Mouse (Mus musculus): ENCODE measurements around the gene Cdc42ep4. TPM values are rescaled to one million over a fixed set of nuclear protein-coding genes. Genes with fewer than 3 reads are reported as not detected.

Gene Cdc42ep4
- total RNA-seq, 1 experiment, result 17.8 TPM

- in situ Hi-C loops (cut with MboI; ENCODE audit: low sequenced_read_pairs in 2 of 2, unreplicated experiment in 2 of 2), result no loop called here
- no peak for DNase-seq (ENCODE audit: low read depth, low spot score)
- peak overlapping the region; percentile 74 for H3K9ac ChIP-seq (ENCODE audit: insufficient read depth, low read depth, low read length, poor library complexity, severe bottlenecking)
- peaks cover 21% of the 10 kb centered on the region for H3K36me3 ChIP-seq (ENCODE audit: control insufficient read depth, insufficient read depth, low read length, poor library complexity, severe bottlenecking)
- no peak for TF ChIP-seq CHD2 (IDR thresholded peaks at IDR 0.05; ENCODE audit: low read depth, low read length)
- no peak for TF ChIP-seq MAFK (IDR thresholded peaks at IDR 0.05; ENCODE audit: insufficient read depth, low read depth, low read length)
- peaks cover 4 to 8% of the 10 kb centered on the region in 2 experiments; a peak in 3 of 4 replicates for H3K4me1 ChIP-seq (ENCODE audit: control insufficient read depth in 2 of 2, insufficient read depth in 2 of 2, low read length in 2 of 2, poor library complexity in 1 of 2)
- H3K27ac ChIP-seq (ENCODE audit: insufficient read depth, low read depth, low read length, poor library complexity, severe bottlenecking), result peak overlapping the region; percentile 11; the same call in 1 of the 2 replicates
- H3K9me3 ChIP-seq (ENCODE audit: control insufficient read depth, insufficient read depth, low read depth, low read length), result no peaks in the 10 kb centered on the region
- H3K4me3 ChIP-seq (ENCODE audit: insufficient read depth in 1 of 2, low read depth in 1 of 2, low read length in 2 of 2, poor library complexity in 1 of 2, severe bottlenecking in 1 of 2), result peak overlapping the region; percentile 87 to 95
These were observed 66.8 kb downstream of the Cdc42ep4 start for GRCm38 (mm10) chr11:113684707-113685426.

GRCm38 (mm10) chr11:113683957-113684706 lies 67.5 kb downstream of the Cdc42ep4 start, which contains the start of the genes Fam104a and D11Wsu47e:
Gene Fam104a (minus strand): TSS chr11:113684155.
Gene D11Wsu47e (plus strand): TSS chr11:113684412.
- H3K4me3 ChIP-seq (ENCODE audit: insufficient read depth in 1 of 2, low read depth in 1 of 2, low read length in 2 of 2, poor library complexity in 1 of 2, severe bottlenecking in 1 of 2), result peak within 1 kb of the TSS; percentile 87 to 95
- no peaks in the 10 kb centered on the region for H3K9me3 ChIP-seq (ENCODE audit: control insufficient read depth, insufficient read depth, low read depth, low read length)
- in situ Hi-C loops (cut with MboI; ENCODE audit: low sequenced_read_pairs in 2 of 2, unreplicated experiment in 2 of 2), result no loop called here
- peak; percentile 79 for TF ChIP-seq HCFC1 (IDR thresholded peaks at IDR 0.05; ENCODE audit: borderline replicate concordance, insufficient read depth, low read length)
- no peak for TF ChIP-seq ZC3H11A (IDR thresholded peaks at IDR 0.05; ENCODE audit: borderline replicate concordance, low read depth, low read length)
- DNase-seq (ENCODE audit: low read depth, low spot score), result peak; percentile 86
- peaks cover 16% of the 10 kb centered on the region for H3K36me3 ChIP-seq (ENCODE audit: control insufficient read depth, insufficient read depth, low read length, poor library complexity, severe bottlenecking)
- H3K4me1 ChIP-seq (ENCODE audit: control insufficient read depth in 2 of 2, insufficient read depth in 2 of 2, low read length in 2 of 2, poor library complexity in 1 of 2), result peaks cover 4 to 8% of the 10 kb centered on the region in 2 experiments; a peak in 3 of 4 replicates
- H3K27ac ChIP-seq (ENCODE audit: insufficient read depth, low read depth, low read length, poor library complexity, severe bottlenecking), result peak within 1 kb of the TSS; percentile 77
- H3K9ac ChIP-seq (ENCODE audit: insufficient read depth, low read depth, low read length, poor library complexity, severe bottlenecking), result peak within 1 kb of the TSS; percentile 88

- TF ChIP-seq ZNF384 (IDR thresholded peaks at IDR 0.05; ENCODE audit: low read depth, low read length) (no peak), HCFC1 (IDR thresholded peaks at IDR 0.05; ENCODE audit: borderline replicate concordance, insufficient read depth, low read length) (no peak), CHD2 (IDR thresholded peaks at IDR 0.05; ENCODE audit: low read depth, low read length) (no peak), MAFK (IDR thresholded peaks at IDR 0.05; ENCODE audit: insufficient read depth, low read depth, low read length) (no peak), ZC3H11A (IDR thresholded peaks at IDR 0.05; ENCODE audit: borderline replicate concordance, low read depth, low read length) (no peak)
- in situ Hi-C loops (cut with MboI; ENCODE audit: low sequenced_read_pairs in 2 of 2, unreplicated experiment in 2 of 2), result no loop called here
- H3K4me3 ChIP-seq (ENCODE audit: insufficient read depth in 1 of 2, low read depth in 1 of 2, low read length in 2 of 2, poor library complexity in 1 of 2, severe bottlenecking in 1 of 2), result peak overlapping the region; percentile 87 to 95
These were observed 68.1 kb downstream of the Cdc42ep4 start for GRCm38 (mm10) chr11:113683627-113683956.

GRCm38 (mm10) chr11:113682897-113683626 lies 68.6 kb downstream of the Cdc42ep4 start:
- H3K9ac ChIP-seq (ENCODE audit: insufficient read depth, low read depth, low read length, poor library complexity, severe bottlenecking), result peak overlapping the region; percentile 88
- no peaks in the 10 kb centered on the region for H3K9me3 ChIP-seq (ENCODE audit: control insufficient read depth, insufficient read depth, low read depth, low read length)
- in situ Hi-C loops (cut with MboI; ENCODE audit: low sequenced_read_pairs in 2 of 2, unreplicated experiment in 2 of 2), result no loop called here
- DNase-seq (ENCODE audit: low read depth, low spot score), result peak; percentile 40
- peaks cover 8 to 11% of the 10 kb centered on the region in 2 experiments for H3K4me1 ChIP-seq (ENCODE audit: control insufficient read depth in 2 of 2, insufficient read depth in 2 of 2, low read length in 2 of 2, poor library complexity in 1 of 2)
- H3K36me3 ChIP-seq (ENCODE audit: control insufficient read depth, insufficient read depth, low read length, poor library complexity, severe bottlenecking), result peaks cover 8% of the 10 kb centered on the region
- peak overlapping the region; percentile 77 for H3K27ac ChIP-seq (ENCODE audit: insufficient read depth, low read depth, low read length, poor library complexity, severe bottlenecking)
- peak overlapping the region; percentile 87 to 95 for H3K4me3 ChIP-seq (ENCODE audit: insufficient read depth in 1 of 2, low read depth in 1 of 2, low read length in 2 of 2, poor library complexity in 1 of 2, severe bottlenecking in 1 of 2)
- no peak for TF ChIP-seq ZNF384 (IDR thresholded peaks at IDR 0.05; ENCODE audit: low read depth, low read length)
- 0 out of 2 replicates have a peak, but pooled peaks have one; percentile 11 for TF ChIP-seq HCFC1 (IDR thresholded peaks at IDR 0.05; ENCODE audit: borderline replicate concordance, insufficient read depth, low read length)

More at GRCm38 (mm10) chr11:113683627-113683956, 68.1 kb downstream of the Cdc42ep4 start:
- DNase-seq (ENCODE audit: low read depth, low spot score), result peak; percentile 30
- Histone ChIP-seq H3K27ac (ENCODE audit: insufficient read depth, low read depth, low read length, poor library complexity, severe bottlenecking) (peak overlapping the region; percentile 77), H3K9me3 (ENCODE audit: control insufficient read depth, insufficient read depth, low read depth, low read length) (no peaks in the 10 kb centered on the region), H3K4me1 (ENCODE audit: control insufficient read depth in 2 of 2, insufficient read depth in 2 of 2, low read length in 2 of 2, poor library complexity in 1 of 2) (peaks cover 7 to 8% of the 10 kb centered on the region in 2 experiments), H3K36me3 (ENCODE audit: control insufficient read depth, insufficient read depth, low read length, poor library complexity, severe bottlenecking) (peaks cover 11% of the 10 kb centered on the region), H3K9ac (ENCODE audit: insufficient read depth, low read depth, low read length, poor library complexity, severe bottlenecking) (peak overlapping the region; percentile 88)
